Mouse (Mus musculus) embryonic facial prominence, embryonic 15.5 days (tissue): ENCODE measurements around the gene Stt3b. TPM values are rescaled to one million over a fixed set of nuclear protein-coding genes. Genes with fewer than 3 reads are reported as not detected.
A peak's percentile ranks its signal among the peaks of the same experiment; 100 is the strongest.

Experiments used
- ATAC-seq: fragments of 200-750 bp; cut with Nextera tagmentation; 2 replicates; pipeline ENCODE4 v1.8.0; 2017; ENCODE audit warnings: low read depth, moderate TSS enrichment; ENCODE audit not compliant: insufficient number of reproducible peaks, low FRiP score, low TSS enrichment
- H3K27ac ChIP-seq: fragments of 300-500 bp; sonication (generic); replicated peaks from 2 replicates; pipeline ENCODE4 v1.5.1; 2015; ENCODE audit warnings: mild to moderate bottlenecking, inconsistent platforms
- H3K27me3 ChIP-seq: fragments of 300-500 bp; sonication (generic); 2 replicates; pipeline ENCODE4 v1.6.1; 2015; ENCODE audit warnings: inconsistent platforms
- H3K36me3 ChIP-seq: fragments of 300-500 bp; sonication (generic); 2 replicates; pipeline ENCODE4 v1.6.1; 2015; ENCODE audit warnings: mild to moderate bottlenecking, inconsistent platforms
- H3K4me1 ChIP-seq: fragments of 300-500 bp; sonication (generic); 2 replicates; pipeline ENCODE4 v1.6.1; 2015; ENCODE audit warnings: inconsistent platforms
- H3K4me2 ChIP-seq: fragments of 300-500 bp; sonication (generic); replicated peaks from 2 replicates; pipeline ENCODE4 v1.6.1; 2015; ENCODE audit warnings: mild to moderate bottlenecking, inconsistent platforms
- H3K4me3 ChIP-seq: fragments of 300-500 bp; sonication (generic); replicated peaks from 2 replicates; pipeline ENCODE4 v1.5.1; 2015; ENCODE audit warnings: mild to moderate bottlenecking, inconsistent platforms
- H3K9ac ChIP-seq: fragments of 300-500 bp; sonication (generic); 2 replicates; pipeline ENCODE4 v1.6.1; 2015; ENCODE audit warnings: inconsistent platforms
- H3K9me3 ChIP-seq: fragments of 300-500 bp; sonication (generic); replicated peaks from 2 replicates; pipeline ENCODE4 v1.6.1; 2016; ENCODE audit warnings: inconsistent platforms
- WGBS: fragments of 180-500 bp; shearing (Covaris S2); methylation state at CpG from one replicate; pipeline ENCODE4 v1.1.7; 2015; 5-methylcytosine and 5-hydroxymethylcytosine counted together
- polyA plus RNA-seq: library from polyadenylated mRNA; unstranded; fragments of >200 nt; fragmentation: Nextera tagmentation; extraction: Ambion mirVana; gene quantifications from 2 replicates; pipeline ENCODE4 v1.2.1, GENCODE M21; 2015

Stt3b gene
- polyA plus RNA-seq, 1 experiment from 2014 or later, result 95.3 TPM

- Histone ChIP-seq H3K36me3 (no peaks in the 10 kb centered on the region), H3K27ac (no peak overlapping the region), H3K4me1 (no peaks in the 10 kb centered on the region), H3K27me3 (no peaks in the 10 kb centered on the region), H3K9me3 (0 out of 2 replicates have a peak, but pooled peaks cover 2% of the 10 kb centered on the region), H3K9ac (no peak overlapping the region), H3K4me3 (no peak overlapping the region), H3K4me2 (no peak overlapping the region)
- no peak for ATAC-seq
- WGBS, result 87% methylated on average over 5 of the region's 5 CpGs
These were observed 6.8 kb upstream of the Stt3b start for GRCm38 (mm10) chr9:115317049-115317448.

DNA sequence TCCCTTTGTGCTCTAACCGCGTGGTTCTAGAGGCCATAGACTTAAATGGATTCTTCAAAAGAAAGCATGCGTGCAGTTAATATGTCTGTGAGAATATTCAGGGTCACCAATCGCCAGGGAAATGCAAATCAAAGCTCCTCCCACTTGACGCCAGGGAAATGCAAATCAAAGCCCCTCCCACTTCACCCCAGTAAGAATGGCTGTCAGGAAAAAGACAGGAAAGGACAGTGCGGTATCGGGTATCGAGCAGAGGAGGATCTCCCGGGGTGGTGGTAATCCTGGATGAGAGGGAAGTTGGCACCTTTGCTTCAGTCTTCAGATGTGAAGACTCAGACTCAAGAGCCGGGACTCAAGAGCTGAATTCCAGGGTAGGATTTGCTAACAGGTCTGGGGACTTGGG, 4.3 kb upstream of the Stt3b start:
- 0 out of 2 replicates have a peak, but pooled peaks cover 2% of the 10 kb centered on the region for H3K9me3 ChIP-seq
- no peak overlapping the region for H3K4me3 ChIP-seq
- H3K27me3 ChIP-seq, result no peaks in the 10 kb centered on the region
- no peak overlapping the region for H3K27ac ChIP-seq
- WGBS, result 14% methylated on average over 10 of the region's 10 CpGs
- ATAC-seq, result no peak
- H3K36me3 ChIP-seq, result no peaks in the 10 kb centered on the region
- H3K4me1 ChIP-seq, result 0 out of 2 replicates have a peak, but pooled peaks cover 4% of the 10 kb centered on the region
- no peak overlapping the region for H3K9ac ChIP-seq
- 0 out of 2 replicates have a peak overlapping the region, but pooled peaks have one; percentile 3 for H3K4me2 ChIP-seq

DNA sequence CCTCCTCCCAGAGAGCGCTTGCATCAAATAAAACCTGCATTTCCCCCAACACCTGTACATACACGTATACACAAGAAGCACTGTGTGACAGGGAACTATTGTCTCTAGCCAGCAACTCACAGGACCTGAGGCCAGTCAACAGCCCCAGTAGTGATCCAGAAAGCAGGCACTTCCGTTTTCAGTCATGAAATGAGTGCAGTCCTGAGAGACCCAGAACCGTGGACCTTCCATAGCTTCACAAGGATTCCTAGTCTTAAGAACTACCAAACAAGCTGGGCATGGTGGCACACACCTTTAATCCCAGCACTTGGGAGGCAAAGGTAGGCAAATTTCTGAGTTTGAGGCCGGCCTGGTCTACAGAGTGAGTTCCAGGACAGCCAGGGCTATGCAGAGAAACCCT, 3.6 kb upstream of the Stt3b start:
- Histone ChIP-seq H3K27me3 (no peaks in the 10 kb centered on the region), H3K36me3 (no peaks in the 10 kb centered on the region), H3K27ac (no peak overlapping the region), H3K4me2 (no peak overlapping the region), H3K4me3 (no peak overlapping the region), H3K9ac (no peak overlapping the region), H3K4me1 (0 out of 2 replicates have a peak, but pooled peaks cover 4% of the 10 kb centered on the region), H3K9me3 (0 out of 2 replicates have a peak, but pooled peaks cover 2% of the 10 kb centered on the region)
- WGBS, result 86% methylated on average over 5 of the region's 5 CpGs
- ATAC-seq, result no peak

- H3K4me1 ChIP-seq, result peaks cover 21% of the 10 kb centered on the region
- peak overlapping the region; percentile 98 for H3K27ac ChIP-seq
- H3K4me2 ChIP-seq, result peak overlapping the region; percentile 68
- H3K4me3 ChIP-seq, result peak overlapping the region; percentile 98
- WGBS, result 6% methylated on average over 5 of the region's 5 CpGs
- ATAC-seq, result no peak
- no peaks in the 10 kb centered on the region for H3K27me3 ChIP-seq
- H3K9ac ChIP-seq, result 0 out of 2 replicates have a peak overlapping the region, but pooled peaks have one; percentile 58
- H3K9me3 ChIP-seq, result no peaks in the 10 kb centered on the region
- no peaks in the 10 kb centered on the region for H3K36me3 ChIP-seq
These were observed 951 bp upstream of the Stt3b start for GRCm38 (mm10) chr9:115311223-115311520.

GRCm38 (mm10) chr9:115309977-115310345, 260 bp downstream of the Stt3b start:
- Histone ChIP-seq H3K4me1 (peaks cover 26% of the 10 kb centered on the region), H3K4me3 (peak overlapping the region; percentile 98), H3K9me3 (no peaks in the 10 kb centered on the region), H3K36me3 (no peaks in the 10 kb centered on the region), H3K9ac (peak overlapping the region; percentile 97), H3K4me2 (peak overlapping the region; percentile 45), H3K27ac (peak overlapping the region; percentile 98), H3K27me3 (no peaks in the 10 kb centered on the region)
- ATAC-seq, result peak; percentile 83
- WGBS, result 0% methylated on average over 23 of the region's 42 CpGs

GRCm38 (mm10) chr9:115309381-115309971, 745 bp downstream of the Stt3b start:
- H3K36me3 ChIP-seq, result no peaks in the 10 kb centered on the region
- peak overlapping the region; percentile 97 for H3K9ac ChIP-seq
- H3K4me2 ChIP-seq, result peak overlapping the region; percentile 45
- H3K27me3 ChIP-seq, result no peaks in the 10 kb centered on the region
- peaks cover 30% of the 10 kb centered on the region for H3K4me1 ChIP-seq
- WGBS, result under 1% methylated on average over 65 of the region's 65 CpGs
- peak overlapping the region; percentile 98 for H3K27ac ChIP-seq
- H3K9me3 ChIP-seq, result no peaks in the 10 kb centered on the region
- peak overlapping the region; percentile 98 for H3K4me3 ChIP-seq
- ATAC-seq, result no peak

DNA sequence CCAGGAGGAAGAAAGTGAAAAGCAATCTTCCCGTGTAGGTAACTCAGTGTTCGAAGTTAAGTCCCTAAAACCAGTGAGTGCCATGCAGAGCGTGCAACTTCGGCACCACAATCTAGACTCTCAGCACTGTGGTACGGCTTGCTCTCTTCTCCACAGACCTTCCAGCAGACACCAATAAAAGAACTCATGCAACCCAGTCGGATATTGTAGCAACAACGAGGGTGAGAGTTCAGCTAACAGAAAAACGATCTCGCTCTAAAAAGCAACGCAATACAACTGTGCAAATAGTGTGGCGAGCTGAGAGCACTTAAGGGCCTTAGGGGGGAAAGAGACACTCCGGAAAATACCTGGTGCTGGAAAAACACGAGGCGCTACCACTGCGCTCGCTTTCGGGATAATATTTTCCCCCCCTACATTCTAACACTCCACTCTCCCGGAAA, 1.3 kb downstream of the Stt3b start:
- Histone ChIP-seq H3K4me1 (peaks cover 30% of the 10 kb centered on the region), H3K36me3 (no peaks in the 10 kb centered on the region), H3K4me3 (peak overlapping the region; percentile 98), H3K27me3 (no peaks in the 10 kb centered on the region), H3K9me3 (no peaks in the 10 kb centered on the region), H3K4me2 (peak overlapping the region; percentile 45), H3K27ac (peak overlapping the region; percentile 98), H3K9ac (peak overlapping the region; percentile 97)
- ATAC-seq, result no peak
- 0% methylated on average over 18 of the region's 18 CpGs for WGBS

DNA sequence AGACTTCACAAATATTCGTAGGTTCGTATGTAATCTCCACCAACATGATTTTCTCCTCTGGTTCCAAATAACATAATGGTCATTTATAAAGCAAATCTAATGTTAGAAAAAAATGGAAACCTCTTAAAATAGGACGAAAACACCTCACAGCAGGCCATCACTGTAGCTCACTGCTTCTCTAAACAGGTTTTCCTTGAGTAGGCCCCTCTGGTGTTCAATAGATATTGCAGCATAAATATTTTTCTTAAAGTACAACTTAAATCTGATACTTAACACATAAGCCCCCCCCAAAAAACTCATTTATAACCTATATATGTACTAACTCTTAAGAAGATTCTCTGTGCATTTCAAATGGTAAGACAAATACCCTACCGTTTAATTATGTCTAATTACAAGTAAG, 1.8 kb downstream of the Stt3b start:
- 7% methylated on average over 4 of the region's 4 CpGs for WGBS
- H3K9ac ChIP-seq, result peak overlapping the region; percentile 97; the same call in 1 of the 2 replicates
- H3K4me2 ChIP-seq, result peak overlapping the region; percentile 45
- H3K4me1 ChIP-seq, result peaks cover 30% of the 10 kb centered on the region
- H3K4me3 ChIP-seq, result peak overlapping the region; percentile 98
- ATAC-seq, result no peak
- no peaks in the 10 kb centered on the region for H3K9me3 ChIP-seq
- no peaks in the 10 kb centered on the region for H3K27me3 ChIP-seq
- H3K36me3 ChIP-seq, result no peaks in the 10 kb centered on the region
- no peak overlapping the region for H3K27ac ChIP-seq

GRCm38 (mm10) chr9:115306202-115306601, 4.0 kb downstream of the Stt3b start:
- H3K36me3 ChIP-seq, result no peaks in the 10 kb centered on the region
- no peak overlapping the region for H3K9ac ChIP-seq
- H3K27me3 ChIP-seq, result no peaks in the 10 kb centered on the region
- H3K4me1 ChIP-seq, result peaks cover 33% of the 10 kb centered on the region
- H3K4me3 ChIP-seq, result peak overlapping the region; percentile 14
- H3K9me3 ChIP-seq, result no peaks in the 10 kb centered on the region
- 12% methylated on average over 6 of the region's 6 CpGs for WGBS
- no peak for ATAC-seq
- H3K4me2 ChIP-seq, result peak overlapping the region; percentile 45
- no peak overlapping the region; the same call in 1 of the 2 replicates for H3K27ac ChIP-seq

DNA sequence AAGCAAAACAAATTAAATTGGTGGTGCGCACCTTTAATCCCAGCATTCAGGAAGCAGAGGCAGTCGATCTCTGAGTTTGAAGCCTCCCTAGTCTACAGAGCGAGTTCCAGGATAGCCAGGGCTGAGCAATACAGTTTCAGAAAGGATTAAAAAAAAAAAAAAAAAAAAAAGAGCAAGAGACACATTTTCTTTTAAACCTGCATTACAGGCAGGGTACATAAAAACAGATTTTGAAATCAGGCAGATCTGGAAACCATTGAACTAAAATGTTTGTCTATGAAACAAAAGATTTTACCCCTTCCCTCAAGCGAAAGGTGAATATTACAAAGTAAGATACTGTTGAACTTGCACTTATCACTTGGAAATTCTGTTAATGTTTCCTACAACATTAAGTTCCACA, 6.1 kb downstream of the Stt3b start:
- no peak overlapping the region for H3K4me2 ChIP-seq
- no peak overlapping the region for H3K4me3 ChIP-seq
- H3K9ac ChIP-seq, result no peak overlapping the region
- H3K4me1 ChIP-seq, result peaks cover 35% of the 10 kb centered on the region
- no peak overlapping the region for H3K27ac ChIP-seq
- WGBS, result 74% methylated on average over 4 of the region's 4 CpGs
- H3K27me3 ChIP-seq, result no peaks in the 10 kb centered on the region
- H3K9me3 ChIP-seq, result no peaks in the 10 kb centered on the region
- no peak for ATAC-seq
- no peaks in the 10 kb centered on the region for H3K36me3 ChIP-seq

DNA sequence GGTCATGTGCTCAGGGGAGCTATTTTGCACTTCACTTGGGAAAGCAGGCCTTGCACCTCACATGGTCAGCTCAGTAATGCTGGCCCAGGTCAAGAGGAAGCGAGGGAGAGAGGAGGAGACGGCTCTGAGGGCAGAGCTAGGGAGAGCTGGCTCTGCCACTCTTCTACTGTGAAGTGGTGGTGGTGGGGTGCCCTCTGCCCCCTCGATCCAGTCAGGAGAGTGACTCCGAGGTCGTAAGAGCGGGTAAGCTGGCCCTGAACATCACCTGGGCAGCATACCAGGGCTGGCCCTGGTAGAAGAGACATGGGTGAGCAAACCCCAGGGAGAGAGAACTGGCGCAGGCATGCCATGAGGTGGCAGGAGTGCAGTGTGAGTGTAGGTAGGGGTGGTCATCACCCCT, 8.6 kb downstream of the Stt3b start:
- Histone ChIP-seq H3K4me3 (no peak overlapping the region), H3K4me1 (peaks cover 27% of the 10 kb centered on the region), H3K27ac (no peak overlapping the region), H3K4me2 (no peak overlapping the region), H3K9ac (no peak overlapping the region), H3K36me3 (no peaks in the 10 kb centered on the region), H3K9me3 (no peaks in the 10 kb centered on the region), H3K27me3 (no peaks in the 10 kb centered on the region)
- WGBS, result 89% methylated on average over 7 of the region's 7 CpGs
- no peak for ATAC-seq

DNA sequence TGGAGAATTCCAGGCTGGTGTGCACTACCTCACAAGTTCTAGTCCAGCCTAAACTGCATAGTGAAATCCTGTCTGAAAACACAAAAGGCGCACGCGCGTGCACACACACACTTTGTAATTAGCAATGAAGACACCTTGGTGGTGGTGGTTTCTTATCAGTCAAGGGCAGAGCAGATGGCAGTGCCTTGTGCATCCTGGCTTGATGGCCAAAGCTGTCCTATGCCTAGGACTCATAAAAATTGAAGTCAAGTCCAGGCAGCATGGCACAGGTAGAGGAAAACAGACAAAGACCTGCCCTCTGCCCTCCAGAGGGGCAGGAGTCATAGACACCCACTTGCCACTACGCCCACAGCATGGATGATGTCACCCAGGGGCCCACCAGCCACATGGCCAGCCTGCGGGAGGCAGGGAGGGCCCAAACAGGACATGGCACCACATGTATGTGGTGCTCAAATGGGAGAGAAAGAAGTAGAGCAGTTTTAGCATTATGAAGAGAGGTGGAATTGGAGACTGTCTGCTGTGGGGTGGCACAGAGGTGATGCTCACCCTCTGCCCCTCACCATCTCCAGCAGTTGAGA, 9.1 kb downstream of the Stt3b start:
- Histone ChIP-seq H3K9ac (no peak overlapping the region), H3K4me3 (no peak overlapping the region)

More for the DNA sequence above, 9.1 kb downstream of the Stt3b start:
- no peak for ATAC-seq
- H3K27me3 ChIP-seq, result no peaks in the 10 kb centered on the region
- no peaks in the 10 kb centered on the region for H3K36me3 ChIP-seq
- WGBS, result 88% methylated on average over 6 of the region's 6 CpGs
- no peaks in the 10 kb centered on the region for H3K9me3 ChIP-seq
- H3K4me2 ChIP-seq, result no peak overlapping the region
- H3K4me1 ChIP-seq, result peaks cover 23% of the 10 kb centered on the region
- no peak overlapping the region for H3K27ac ChIP-seq
